Mouse (Mus musculus): ENCODE results near the gene Cbfa2t2.

DNA sequence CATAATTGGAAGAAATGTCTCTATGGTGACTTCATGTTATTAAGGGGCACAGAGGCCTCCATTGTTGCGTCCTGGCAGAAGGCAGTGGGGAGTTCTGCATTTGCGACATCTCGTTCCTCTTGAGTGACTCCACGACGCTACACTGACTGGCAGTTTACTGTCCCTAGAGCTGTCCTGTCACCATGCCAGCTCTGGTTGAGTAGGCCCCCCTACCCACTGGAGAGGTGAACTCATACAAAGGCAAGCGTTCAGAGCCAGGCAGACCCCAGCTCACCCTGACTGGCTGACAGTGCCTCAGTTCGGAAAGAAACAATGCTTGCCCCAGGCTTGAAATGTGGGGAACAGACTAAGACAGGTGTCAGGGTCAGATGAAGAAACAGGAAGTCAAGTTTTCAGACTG, 138.0 kb downstream of the Cbfa2t2 start:
- TF ChIP-seq GATA1 (IDR thresholded peaks at IDR 0.05; ENCODE audit: borderline replicate concordance, low read length) (no peak), FLI1 (IDR thresholded peaks at IDR 0.05; ENCODE audit: low read length) (no peak)
